Mouse (Mus musculus) G1E-ER4 (cell line): ENCODE results near the gene Gm21292. TPM values are rescaled to one million over a fixed set of nuclear protein-coding genes. Genes with fewer than 3 reads are reported as not detected.
"Not testable (repeated sequence)": the region's sequence is repeated elsewhere in the genome, so short reads cannot be mapped to it uniquely, and the experiment has no call there.

Experiments
- GATA1 ChIP-seq: IDR thresholded peaks from one replicate; pipeline ENCODE4 v1.8.0; 2012; ENCODE audit warnings: low read length, inconsistent platforms
- polyA plus RNA-seq: library from polyadenylated mRNA; stranded (reverse); fragments of >175 nt; gene quantifications from 2 replicates; pipeline ENCODE4 v1.2.3, GENCODE M21; 2012

Gm21292 gene
- not detected in 2 replicates for polyA plus RNA-seq

GRCm38 (mm10) chrY:9133824-9134223 is at the start of gene Gm21292:
TSS of gene Gm21292 (minus strand) at chrY:9133924.
- TF ChIP-seq GATA1: not testable (repeated sequence)

Other genes with a start within 250 kb of the Gm21292 start
- not detected in 2 replicates for gene Gm21721, start 68.3 kb upstream of the Gm21292 start, polyA plus RNA-seq
- gene Gm21812, start 213.3 kb upstream of the Gm21292 start, polyA plus RNA-seq: not detected in 2 replicates